Mouse (Mus musculus) embryonic facial prominence, embryonic 12.5 days (tissue): ENCODE data around the gene Cyp2a4. TPM values are rescaled to one million over a fixed set of nuclear protein-coding genes. Genes with fewer than 3 reads are reported as not detected.

ENCODE experiments used
- polyA plus RNA-seq: library from polyadenylated mRNA; unstranded; fragments of >200 nt; fragmentation: Nextera tagmentation; extraction: Ambion mirVana; gene quantifications from 2 replicates; pipeline ENCODE4 v1.2.1, GENCODE M21; 2016

The Cyp2a4 gene
- polyA plus RNA-seq, 1 experiment from 2014 or later, result not detected

Other genes with a start within 250 kb of the Cyp2a4 start
- not detected in 2 replicates for gene Cyp2b13, start 245.7 kb upstream of the Cyp2a4 start, polyA plus RNA-seq
- not detected in 2 replicates for gene Cyp2b9, start 133.8 kb upstream of the Cyp2a4 start, polyA plus RNA-seq
- gene Vmn1r184, start 46.8 kb upstream of the Cyp2a4 start, polyA plus RNA-seq, result not detected in 2 replicates
- not detected in 2 replicates for gene Nlrp9c, start 96.5 kb downstream of the Cyp2a4 start, polyA plus RNA-seq
- gene Nlrp4a, start 127.9 kb downstream of the Cyp2a4 start, polyA plus RNA-seq, result not detected in 2 replicates
- gene Nlrp9a, start 227.9 kb downstream of the Cyp2a4 start, polyA plus RNA-seq, result not detected in 2 replicates